Mouse (Mus musculus): ENCODE measurements around the gene Sh2d2a. TPM values are rescaled to one million over a fixed set of nuclear protein-coding genes. Genes with fewer than 3 reads are reported as not detected.
"Not testable (repeated sequence)": the region's sequence is repeated elsewhere in the genome, so short reads cannot be mapped to it uniquely, and the experiment has no call there.

Gene Sh2d2a
- polyA plus RNA-seq, 1 experiment from 2014 or later: not detected

GRCm38 (mm10) chr3:87855936-87856335, 9.4 kb downstream of the Sh2d2a start:
- WGBS: 88% methylated on average over 8 of the region's 8 CpGs
- H3K9ac ChIP-seq (replicated peaks): no peak overlapping the region
- H3K4me3 ChIP-seq (replicated peaks): no peak overlapping the region
- H3K27me3 ChIP-seq: no peaks in the 10 kb centered on the region
- H3K4me1 ChIP-seq (replicated peaks): no peaks in the 10 kb centered on the region
- H3K4me2 ChIP-seq: no peak overlapping the region
- no peaks in the 10 kb centered on the region for H3K9me3 ChIP-seq
- peaks cover 53% of the 10 kb centered on the region for H3K36me3 ChIP-seq
- H3K27ac ChIP-seq: no peak overlapping the region
- ATAC-seq (ENCODE audit: insufficient number of reproducible peaks, insufficient read depth, low FRiP score, low TSS enrichment, low read depth): no peak

DNA sequence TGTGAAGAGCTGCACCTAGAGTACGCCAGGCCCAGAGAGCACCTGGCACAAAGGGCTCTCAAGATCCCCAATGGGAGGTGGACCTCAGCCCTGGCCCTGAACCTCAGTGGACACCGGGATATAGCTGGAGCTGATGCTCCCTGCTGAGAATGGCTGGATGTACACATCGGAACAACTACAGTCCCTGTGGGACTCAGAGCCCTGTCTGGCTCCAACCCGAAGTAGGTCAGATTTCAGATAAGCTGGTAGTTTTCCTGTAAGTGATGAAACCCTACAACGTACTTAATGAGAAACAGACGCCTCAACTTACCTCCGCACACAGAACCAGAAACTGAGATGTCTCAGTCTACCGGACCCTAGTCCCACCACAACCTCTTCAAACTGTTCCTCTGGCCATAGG, 11.1 kb downstream of the Sh2d2a start:
- H3K9me3 ChIP-seq: no peaks in the 10 kb centered on the region
- no peak for ATAC-seq (ENCODE audit: insufficient number of reproducible peaks, insufficient read depth, low FRiP score, low TSS enrichment, low read depth)
- no peaks in the 10 kb centered on the region for H3K4me1 ChIP-seq (replicated peaks)
- 60% methylated on average over 8 of the region's 8 CpGs for WGBS
- no peak overlapping the region for H3K9ac ChIP-seq (replicated peaks)
- no peak overlapping the region for H3K27ac ChIP-seq
- H3K4me3 ChIP-seq (replicated peaks): no peak overlapping the region
- H3K27me3 ChIP-seq: no peaks in the 10 kb centered on the region
- peaks cover 70% of the 10 kb centered on the region for H3K36me3 ChIP-seq
- no peak overlapping the region for H3K4me2 ChIP-seq

DNA sequence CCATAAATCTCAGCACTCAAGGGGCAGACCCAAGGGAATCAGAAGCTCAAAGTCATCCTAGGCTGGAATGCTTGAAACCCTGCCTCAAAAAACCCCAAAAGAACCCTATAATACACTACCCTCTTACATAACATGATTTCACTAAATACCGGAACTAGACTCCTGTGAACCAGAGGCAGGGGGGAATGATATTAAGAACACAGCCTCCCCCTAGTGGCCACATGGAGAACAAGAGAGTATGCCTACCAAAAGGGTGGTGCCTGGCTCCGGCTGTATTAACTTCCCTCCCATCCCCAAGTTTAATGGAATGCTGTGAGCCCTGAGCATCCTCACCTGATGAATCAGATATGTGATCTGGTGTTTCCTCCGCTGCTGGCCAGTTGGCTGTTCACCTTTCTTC, 13.3 kb downstream of the Sh2d2a start:
- Histone ChIP-seq H3K4me3 (replicated peaks) (no peak overlapping the region), H3K36me3 (peaks cover 88% of the 10 kb centered on the region), H3K9me3 (no peaks in the 10 kb centered on the region), H3K4me1 (replicated peaks) (no peaks in the 10 kb centered on the region), H3K27ac (no peak overlapping the region), H3K27me3 (no peaks in the 10 kb centered on the region), H3K4me2 (no peak overlapping the region), H3K9ac (replicated peaks) (no peak overlapping the region)
- 34% methylated on average over 3 of the region's 3 CpGs for WGBS
- no peak for ATAC-seq (ENCODE audit: insufficient number of reproducible peaks, insufficient read depth, low FRiP score, low TSS enrichment, low read depth)

- H3K27me3 ChIP-seq; H3K9ac ChIP-seq (replicated peaks); ATAC-seq (ENCODE audit: insufficient number of reproducible peaks, insufficient read depth, low FRiP score, low TSS enrichment, low read depth); H3K4me1 ChIP-seq (replicated peaks); H3K4me2 ChIP-seq; H3K27ac ChIP-seq; H3K9me3 ChIP-seq; H3K4me3 ChIP-seq (replicated peaks): not testable (repeated sequence)
- 93% methylated on average over 4 of the region's 4 CpGs for WGBS
- peaks cover 95% of the 10 kb centered on the region for H3K36me3 ChIP-seq
Observed at GRCm38 (mm10) chr3:87864111-87864510, 17.6 kb downstream of the Sh2d2a start.

DNA sequence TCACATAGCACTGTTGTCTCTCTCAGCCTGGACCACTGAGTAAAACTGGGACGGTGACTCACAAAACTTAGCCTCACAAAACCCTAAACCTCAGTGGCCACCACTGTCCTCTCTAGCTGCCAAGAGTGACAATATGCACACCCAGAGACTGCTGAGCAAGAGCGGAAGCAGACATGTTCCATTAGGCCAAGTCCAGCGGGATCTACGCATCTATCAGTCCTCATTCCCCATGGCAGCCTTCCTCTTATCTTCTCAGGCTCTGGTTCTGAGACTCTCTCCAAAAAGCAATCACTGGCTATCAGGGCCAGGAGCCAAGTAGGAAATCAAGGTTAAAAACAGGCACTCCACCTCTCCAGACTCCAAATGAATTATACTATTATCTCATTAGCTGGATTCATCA, 31.2 kb downstream of the Sh2d2a start:
- H3K27ac ChIP-seq: no peak overlapping the region
- H3K36me3 ChIP-seq: peaks cover 55% of the 10 kb centered on the region
- ATAC-seq (ENCODE audit: insufficient number of reproducible peaks, insufficient read depth, low FRiP score, low TSS enrichment, low read depth): no peak
- whole genome bisulfite sequencing: 91% methylated on average over 4 of the region's 4 CpGs
- no peaks in the 10 kb centered on the region for H3K27me3 ChIP-seq
- H3K4me3 ChIP-seq (replicated peaks): no peak overlapping the region
- H3K4me1 ChIP-seq (replicated peaks): no peaks in the 10 kb centered on the region; the same call in 1 of the 2 replicates
- H3K4me2 ChIP-seq: no peak overlapping the region
- no peak overlapping the region for H3K9ac ChIP-seq (replicated peaks)
- no peaks in the 10 kb centered on the region for H3K9me3 ChIP-seq

DNA sequence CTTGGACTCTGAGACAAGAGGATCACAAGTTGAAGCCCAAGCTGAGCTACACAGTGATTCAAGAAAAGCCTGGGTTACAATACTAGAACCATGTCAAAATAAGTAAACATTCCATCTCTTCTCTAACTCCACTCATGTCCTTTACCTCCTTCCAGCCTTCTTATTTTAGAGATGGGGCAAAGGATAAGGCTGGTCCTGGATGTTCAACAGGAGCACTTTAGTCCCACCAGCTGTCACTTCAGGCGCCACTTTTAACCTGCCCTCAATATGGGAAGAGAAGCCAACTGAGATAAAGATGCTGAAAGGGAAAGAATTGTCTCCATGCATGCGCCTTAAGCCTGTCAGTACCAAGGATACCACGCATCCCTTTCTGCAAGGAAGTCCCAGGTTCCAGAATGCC, 37.7 kb downstream of the Sh2d2a start:
- WGBS: 5% methylated on average over 3 of the region's 3 CpGs
- Histone ChIP-seq H3K4me1 (replicated peaks) (peaks cover 16% of the 10 kb centered on the region), H3K27ac (peak overlapping the region; percentile 92; the same call in 1 of the 2 replicates), H3K9me3 (no peaks in the 10 kb centered on the region), H3K27me3 (no peaks in the 10 kb centered on the region), H3K9ac (replicated peaks) (peak overlapping the region; percentile 88), H3K36me3 (peaks cover 26% of the 10 kb centered on the region), H3K4me2 (peak overlapping the region; percentile 94), H3K4me3 (replicated peaks) (peak overlapping the region; percentile 84)
- ATAC-seq (ENCODE audit: insufficient number of reproducible peaks, insufficient read depth, low FRiP score, low TSS enrichment, low read depth): no peak

- H3K36me3 ChIP-seq: peaks cover 23% of the 10 kb centered on the region
- H3K4me2 ChIP-seq: peak overlapping the region; percentile 94
- peak overlapping the region; percentile 88 for H3K9ac ChIP-seq (replicated peaks)
- ATAC-seq (ENCODE audit: insufficient number of reproducible peaks, insufficient read depth, low FRiP score, low TSS enrichment, low read depth): peak; percentile 13
- H3K4me3 ChIP-seq (replicated peaks): peak overlapping the region; percentile 84
- peaks cover 16% of the 10 kb centered on the region for H3K4me1 ChIP-seq (replicated peaks)
- H3K27me3 ChIP-seq: no peaks in the 10 kb centered on the region
- WGBS: 0% methylated on average over 28 of the region's 28 CpGs
- H3K27ac ChIP-seq: peak overlapping the region; percentile 92
- H3K9me3 ChIP-seq: no peaks in the 10 kb centered on the region
Observed at GRCm38 (mm10) chr3:87884708-87885251, 38.2 kb downstream of the Sh2d2a start.

GRCm38 (mm10) chr3:87885281-87886003, 38.9 kb downstream of the Sh2d2a start, which contains the start of gene Prcc:
Gene Prcc, minus strand, starts transcription at chr3:87885608.
- Histone ChIP-seq H3K9me3 (no peaks in the 10 kb centered on the region), H3K9ac (replicated peaks) (peak within 1 kb of the TSS; percentile 88), H3K36me3 (peaks cover 17% of the 10 kb centered on the region), H3K27me3 (no peaks in the 10 kb centered on the region), H3K27ac (peak within 1 kb of the TSS; percentile 92), H3K4me2 (peak within 1 kb of the TSS; percentile 94), H3K4me1 (replicated peaks) (peaks cover 16% of the 10 kb centered on the region), H3K4me3 (replicated peaks) (peak within 1 kb of the TSS; percentile 84)
- whole genome bisulfite sequencing: under 1% methylated on average over 33 of the region's 33 CpGs
- ATAC-seq (ENCODE audit: insufficient number of reproducible peaks, insufficient read depth, low FRiP score, low TSS enrichment, low read depth): peak; percentile 98

DNA sequence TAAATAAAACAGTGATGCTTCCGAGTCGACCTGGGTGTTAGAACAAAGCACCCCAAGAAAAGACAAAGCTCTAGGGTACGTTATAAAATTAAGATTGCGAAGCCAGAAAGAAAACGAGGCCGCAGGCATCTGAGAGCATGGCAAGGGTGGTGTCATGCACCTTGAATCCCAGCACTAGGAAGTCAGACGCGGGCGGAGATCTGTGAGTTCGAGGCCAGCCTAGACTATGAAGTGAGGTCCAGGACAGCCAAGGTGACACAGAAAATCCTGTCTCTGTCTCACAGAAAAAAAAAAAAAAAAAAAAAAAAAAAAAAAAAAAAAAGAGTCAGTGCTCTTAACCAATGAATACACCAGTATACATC, 39.4 kb downstream of the Sh2d2a start:
- Histone ChIP-seq H3K4me1 (replicated peaks) (peaks cover 16% of the 10 kb centered on the region), H3K4me2 (peak overlapping the region; percentile 51), H3K9me3 (no peaks in the 10 kb centered on the region), H3K4me3 (replicated peaks) (peak overlapping the region; percentile 84), H3K27ac (no peak overlapping the region), H3K27me3 (no peaks in the 10 kb centered on the region), H3K9ac (replicated peaks) (peak overlapping the region; percentile 48; the same call in 1 of the 2 replicates), H3K36me3 (peaks cover 11% of the 10 kb centered on the region; the same call in 1 of the 2 replicates)
- ATAC-seq (ENCODE audit: insufficient number of reproducible peaks, insufficient read depth, low FRiP score, low TSS enrichment, low read depth): peak; percentile 29; the same call in 1 of the 2 replicates
- 18% methylated on average over 10 of the region's 10 CpGs for WGBS

DNA sequence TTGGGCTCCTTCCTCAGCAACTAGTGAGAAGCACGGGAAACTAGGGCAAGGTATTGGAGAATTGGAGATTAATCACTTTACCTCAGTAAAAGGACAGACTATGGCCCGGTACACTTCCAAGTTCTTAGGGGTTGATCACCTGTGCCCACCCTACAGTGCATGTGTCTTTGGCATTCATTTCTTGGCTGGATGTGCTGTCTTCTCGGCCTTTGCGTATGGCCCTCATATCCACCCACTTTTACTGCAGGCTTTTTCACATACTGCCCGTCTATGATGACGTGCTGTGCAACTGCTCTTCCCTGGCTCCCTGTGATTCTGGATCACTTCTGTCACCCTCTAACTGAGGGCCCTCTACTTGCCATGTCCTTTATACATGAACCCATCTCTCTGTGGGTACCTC, 39.9 kb downstream of the Sh2d2a start:
- Histone ChIP-seq H3K27me3 (no peaks in the 10 kb centered on the region), H3K9me3 (no peaks in the 10 kb centered on the region), H3K36me3 (peaks cover 7% of the 10 kb centered on the region; the same call in 1 of the 2 replicates), H3K9ac (replicated peaks) (no peak overlapping the region), H3K4me1 (replicated peaks) (peaks cover 16% of the 10 kb centered on the region), H3K4me3 (replicated peaks) (peak overlapping the region; percentile 84; the same call in 1 of the 2 replicates), H3K4me2 (peak overlapping the region; percentile 51), H3K27ac (no peak overlapping the region)
- no peak for ATAC-seq (ENCODE audit: insufficient number of reproducible peaks, insufficient read depth, low FRiP score, low TSS enrichment, low read depth)
- WGBS: 85% methylated on average over 6 of the region's 6 CpGs

- not testable (repeated sequence) for ATAC-seq (ENCODE audit: insufficient number of reproducible peaks, insufficient read depth, low FRiP score, low TSS enrichment, low read depth); H3K27me3 ChIP-seq; H3K27ac ChIP-seq; H3K4me3 ChIP-seq (replicated peaks); H3K9ac ChIP-seq (replicated peaks); H3K9me3 ChIP-seq; H3K36me3 ChIP-seq; H3K4me2 ChIP-seq
- peaks cover 16% of the 10 kb centered on the region for H3K4me1 ChIP-seq (replicated peaks)
- 82% methylated on average over 4 of the region's 4 CpGs for WGBS
Observed at GRCm38 (mm10) chr3:87887400-87887799, 40.8 kb downstream of the Sh2d2a start.

Data from limb, embryonic 12.5 days (tissue).